Mouse (Mus musculus) WW6 (cell line): ENCODE measurements around the gene Nat8f6.
"Not testable (repeated sequence)": the region's sequence is repeated elsewhere in the genome, so short reads cannot be mapped to it uniquely, and the experiment has no call there.

Experiments
- DNase-seq: peaks from one replicate; pipeline ENCODE4 v3.0.0-alpha.2; 2013; ENCODE audit warnings: low read depth, low spot score

The Nat8f6 gene

GRCm38 (mm10) chr6:85820837-85821236, at the start of gene Nat8f6, which contains the start of gene Nat8f5:
TSS of gene Nat8f6 (minus strand) at chr6:85820954.
TSS of gene Nat8f5 (minus strand) at chr6:85820972.
- no peak for DNase-seq

- DNase-seq, result not testable (repeated sequence)
These were observed 48.3 kb upstream of the Nat8f6 start, which contains the start of gene Nat8f2 for GRCm38 (mm10) chr6:85869006-85869405. TSS of gene Nat8f2 (minus strand) at chr6:85869158.

- DNase-seq, result no peak
These were observed 47.3 kb upstream of the Nat8f6 start for GRCm38 (mm10) chr6:85867726-85868690.

- not testable (repeated sequence) for DNase-seq
These were observed 46.2 kb upstream of the Nat8f6 start for GRCm38 (mm10) chr6:85866995-85867394.

GRCm38 (mm10) chr6:85866166-85866565, 45.4 kb upstream of the Nat8f6 start:
- DNase-seq, result not testable (repeated sequence)

- not testable (repeated sequence) for DNase-seq
These were observed 44.3 kb upstream of the Nat8f6 start for GRCm38 (mm10) chr6:85864900-85865639.

GRCm38 (mm10) chr6:85863840-85864239, 43.1 kb upstream of the Nat8f6 start:
- no peak for DNase-seq

- no peak for DNase-seq
These were observed 42.4 kb upstream of the Nat8f6 start for GRCm38 (mm10) chr6:85863136-85863535.

GRCm38 (mm10) chr6:85862565-85862964, 41.8 kb upstream of the Nat8f6 start:
- DNase-seq, result no peak

- DNase-seq, result no peak
These were observed 40.5 kb upstream of the Nat8f6 start for GRCm38 (mm10) chr6:85861247-85861646.

- no peak for DNase-seq
These were observed 35.5 kb upstream of the Nat8f6 start for GRCm38 (mm10) chr6:85856194-85856678.

GRCm38 (mm10) chr6:85853481-85853880, 32.7 kb upstream of the Nat8f6 start:
- no peak for DNase-seq

- DNase-seq, result no peak
These were observed 30.5 kb upstream of the Nat8f6 start for GRCm38 (mm10) chr6:85851062-85851773.

GRCm38 (mm10) chr6:85849240-85849639, 28.5 kb upstream of the Nat8f6 start:
- DNase-seq, result no peak

GRCm38 (mm10) chr6:85848140-85848539, 27.4 kb upstream of the Nat8f6 start:
- no peak for DNase-seq

GRCm38 (mm10) chr6:85846921-85847320, 26.2 kb upstream of the Nat8f6 start:
- DNase-seq, result no peak

- DNase-seq, result peak; percentile 13
These were observed 23.1 kb upstream of the Nat8f6 start for GRCm38 (mm10) chr6:85843677-85844458.

- DNase-seq, result no peak
These were observed 19.2 kb upstream of the Nat8f6 start for GRCm38 (mm10) chr6:85839982-85840381.

GRCm38 (mm10) chr6:85838674-85839073, 17.9 kb upstream of the Nat8f6 start:
- no peak for DNase-seq

GRCm38 (mm10) chr6:85837307-85837706, 16.6 kb upstream of the Nat8f6 start:
- DNase-seq, result not testable (repeated sequence)

GRCm38 (mm10) chr6:85836827-85837226, 16.1 kb upstream of the Nat8f6 start:
- not testable (repeated sequence) for DNase-seq
